Mouse (Mus musculus): Measurements from ENCODE around the gene Vps26a.

- no peak for TF ChIP-seq CTCF (IDR thresholded peaks at IDR 0.05; ENCODE audit: control insufficient read depth, insufficient read depth, insufficient replicate concordance, low read depth, low read length)
- no peak for TF ChIP-seq POLR2A (IDR thresholded peaks at IDR 0.05; ENCODE audit: control insufficient read depth, low read depth, low read length)
Measured at GRCm38 (mm10) chr10:62471105-62471504, 15.5 kb downstream of the Vps26a start.
